Mouse (Mus musculus) limb, embryonic 14.5 days (tissue): ENCODE data around the gene Ak8. TPM values are rescaled to one million over a fixed set of nuclear protein-coding genes. Genes with fewer than 3 reads are reported as not detected.

Experiments used
- ATAC-seq: fragments of 200-750 bp; cut with Nextera tagmentation; 2 replicates; pipeline ENCODE4 v1.8.0; 2017; ENCODE audit warnings: low read depth, moderate number of reproducible peaks, moderate TSS enrichment; ENCODE audit not compliant: low FRiP score
- DNase-seq: peaks from one replicate; pipeline ENCODE4 v3.0.0-alpha.2; 2015; ENCODE audit warnings: low spot score
- H3K27ac ChIP-seq: fragments of 300-500 bp; sonication (generic); replicated peaks from 2 replicates; pipeline ENCODE4 v1.5.1; 2014; ENCODE audit warnings: low read depth, mild to moderate bottlenecking, low read length, moderate library complexity, mixed read lengths
- H3K27me3 ChIP-seq: fragments of 300-500 bp; sonication (generic); 2 replicates; pipeline ENCODE4 v1.6.1; 2014; ENCODE audit warnings: low read length, mixed read lengths; ENCODE audit not compliant: control insufficient read depth, insufficient read depth
- H3K36me3 ChIP-seq: fragments of 300-500 bp; sonication (generic); 2 replicates; pipeline ENCODE4 v1.6.1; 2014; ENCODE audit warnings: mild to moderate bottlenecking, low read length, moderate library complexity, mixed read lengths; ENCODE audit not compliant: control insufficient read depth, insufficient read depth
- H3K4me1 ChIP-seq: fragments of 300-500 bp; sonication (generic); 2 replicates; pipeline ENCODE4 v1.6.1; 2014; ENCODE audit warnings: antibody characterized with exemption, low read length, mixed read lengths; ENCODE audit not compliant: control insufficient read depth, insufficient read depth
- H3K4me2 ChIP-seq: fragments of 300-500 bp; sonication (generic); replicated peaks from 2 replicates; pipeline ENCODE4 v1.6.1; 2014; ENCODE audit warnings: low read depth, mild to moderate bottlenecking, low read length, moderate library complexity; ENCODE audit not compliant: severe bottlenecking
- H3K4me3 ChIP-seq: fragments of 300-500 bp; sonication (generic); replicated peaks from 2 replicates; pipeline ENCODE4 v1.5.1; 2014; ENCODE audit warnings: low read length
- H3K9ac ChIP-seq: fragments of 300-500 bp; sonication (generic); 2 replicates; pipeline ENCODE4 v1.6.1; 2014; ENCODE audit warnings: mild to moderate bottlenecking, low read depth, low read length, moderate library complexity; ENCODE audit not compliant: severe bottlenecking
- H3K9me3 ChIP-seq: fragments of 300-500 bp; sonication (generic); 2 replicates; pipeline ENCODE4 v1.6.1; 2016; ENCODE audit warnings: low read length; ENCODE audit not compliant: control insufficient read depth
- POLR2A ChIP-seq: fragments of 200-500 bp; IDR thresholded peaks from 2 replicates; pipeline ENCODE4 v1.8.0; 2012; ENCODE audit warnings: inconsistent platforms, mild to moderate bottlenecking, moderate library complexity, borderline replicate concordance; ENCODE audit not compliant: insufficient read depth, insufficient read length; ENCODE audit errors: extremely low read depth
- WGBS: fragments of 180-500 bp; shearing (Covaris S2); extraction: QIAGEN DNeasy Blood & Tissue Kit; methylation state at CpG from one replicate; pipeline ENCODE4 v1.1.7; 2014; 5-methylcytosine and 5-hydroxymethylcytosine counted together
- polyA plus RNA-seq, 2 experiments: library from polyadenylated mRNA; depleted of rRNA in 1 of 2; stranded (reverse) in 1 of 2; unstranded in 1 of 2; fragments of >200 nt; fragmentation: Nextera tagmentation in 1 of 2; extraction: Ambion mirVana in 1 of 2; gene quantifications; 2 replicates each; pipeline versions ENCODE4 v1.2.1 to v1.2.3; 2012 to 2014

Ak8 gene
- polyA plus RNA-seq, 2 experiments = 0.49 to 0.58 TPM

DNA sequence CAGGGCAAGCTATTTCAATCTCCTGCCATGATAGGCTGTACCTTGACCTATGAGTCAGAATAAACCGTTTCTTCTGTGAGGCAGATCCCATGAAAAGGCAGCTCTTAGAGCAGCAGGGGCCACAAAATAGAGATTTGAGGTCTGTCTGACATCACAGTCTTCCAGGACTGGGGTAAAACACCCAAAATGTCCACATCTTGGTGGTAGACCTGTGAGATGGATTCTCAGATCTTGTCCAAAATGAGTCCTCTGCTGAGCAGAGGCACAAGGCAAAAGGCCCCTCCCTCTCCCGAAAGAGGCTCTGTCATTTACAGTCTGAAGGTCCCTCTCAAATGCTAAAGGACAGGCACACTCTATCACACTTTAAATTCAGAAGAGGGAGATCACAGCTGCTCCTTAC, 47.7 kb downstream of the Ak8 start:
- 94% methylated on average over 2 of the region's 2 CpGs for WGBS
- Histone ChIP-seq H3K36me3 (no peaks in the 10 kb centered on the region), H3K4me1 (peaks cover 22% of the 10 kb centered on the region), H3K27ac (no peak overlapping the region), H3K27me3 (no peaks in the 10 kb centered on the region; the same call in 1 of the 2 replicates), H3K9ac (no peak overlapping the region), H3K9me3 (no peaks in the 10 kb centered on the region), H3K4me3 (no peak overlapping the region), H3K4me2 (no peak overlapping the region)
- DNase-seq = no peak
- ATAC-seq = no peak
- TF ChIP-seq POLR2A = no peak

DNA sequence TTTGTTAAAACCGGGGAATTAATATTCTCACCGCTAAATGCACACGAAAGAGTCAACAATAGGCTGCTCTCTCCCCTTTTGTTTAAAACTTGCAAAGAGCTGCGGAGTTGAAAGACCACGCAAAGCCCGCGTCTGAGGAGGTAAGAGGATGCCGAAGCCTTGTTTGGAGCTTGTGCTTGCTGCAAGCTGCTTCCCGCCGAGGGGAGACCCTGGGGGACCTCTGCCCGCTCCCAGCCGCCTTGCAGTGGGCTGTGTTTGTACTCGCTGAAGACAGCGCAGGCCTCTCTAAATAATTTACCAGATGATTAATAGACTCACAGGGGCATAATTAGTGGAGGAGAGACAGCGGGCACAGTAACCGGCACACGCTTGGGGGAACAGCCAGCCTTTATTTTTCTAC, 51.2 kb downstream of the Ak8 start:
- Histone ChIP-seq H3K27ac (no peak overlapping the region), H3K4me3 (peak overlapping the region; percentile 38), H3K9me3 (no peaks in the 10 kb centered on the region), H3K27me3 (no peaks in the 10 kb centered on the region; the same call in 1 of the 2 replicates), H3K9ac (peak overlapping the region; percentile 49), H3K36me3 (no peaks in the 10 kb centered on the region), H3K4me2 (peak overlapping the region; percentile 72), H3K4me1 (peaks cover 28% of the 10 kb centered on the region)
- WGBS = under 1% methylated on average over 17 of the region's 17 CpGs
- no peak for ATAC-seq
- no peak for DNase-seq
- no peak for TF ChIP-seq POLR2A

DNA sequence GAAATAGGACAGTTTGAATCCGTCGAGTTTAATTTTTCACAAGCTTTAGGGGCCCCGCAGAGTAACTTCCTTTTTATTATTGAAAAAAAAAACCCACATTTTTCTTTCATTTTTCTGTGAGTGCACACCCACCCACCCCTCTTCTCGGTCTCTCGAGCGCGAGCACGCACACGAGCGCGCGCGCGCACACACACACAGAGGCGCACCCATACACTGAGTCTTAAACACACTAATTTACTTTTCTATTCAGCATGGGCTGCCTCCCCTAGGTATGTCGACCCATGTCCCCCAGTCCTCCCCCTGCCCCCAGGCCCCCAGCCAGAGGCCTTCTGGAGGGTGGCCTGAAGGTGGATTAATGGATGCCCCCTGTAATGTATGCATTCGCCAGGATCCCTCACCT, 51.7 kb downstream of the Ak8 start:
- WGBS = 4% methylated on average over 17 of the region's 17 CpGs
- H3K4me1 ChIP-seq = peaks cover 28% of the 10 kb centered on the region
- no peak for ATAC-seq
- no peaks in the 10 kb centered on the region for H3K36me3 ChIP-seq
- no peak overlapping the region for H3K27ac ChIP-seq
- H3K4me2 ChIP-seq = peak overlapping the region; percentile 72
- peak; percentile 38 for DNase-seq
- no peaks in the 10 kb centered on the region; the same call in 1 of the 2 replicates for H3K27me3 ChIP-seq
- no peak for TF ChIP-seq POLR2A
- H3K4me3 ChIP-seq = peak overlapping the region; percentile 38
- H3K9me3 ChIP-seq = no peaks in the 10 kb centered on the region
- peak overlapping the region; percentile 49 for H3K9ac ChIP-seq

DNA sequence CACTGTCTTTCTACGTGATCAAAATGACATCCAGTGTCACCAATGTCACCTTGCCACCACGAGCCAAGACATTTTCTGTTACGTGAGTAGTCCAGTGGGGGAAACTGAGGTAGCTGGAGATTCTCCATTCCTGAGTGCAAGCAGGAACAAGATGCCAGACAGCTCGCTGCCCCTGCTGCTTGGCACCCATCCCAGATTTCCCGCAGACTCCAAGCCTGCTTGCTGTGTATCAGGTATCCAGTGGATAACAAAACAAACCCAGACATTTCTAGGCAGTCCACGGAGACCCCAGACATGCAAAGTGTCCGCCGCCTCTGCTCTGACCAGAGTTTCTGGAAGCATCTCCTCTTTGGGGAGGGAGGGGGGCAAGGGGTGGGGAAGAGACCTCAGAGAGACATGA, 52.4 kb downstream of the Ak8 start:
- Histone ChIP-seq H3K4me2 (no peak overlapping the region), H3K27me3 (no peaks in the 10 kb centered on the region; the same call in 1 of the 2 replicates), H3K4me3 (no peak overlapping the region), H3K36me3 (no peaks in the 10 kb centered on the region), H3K27ac (no peak overlapping the region), H3K4me1 (peaks cover 28% of the 10 kb centered on the region), H3K9me3 (no peaks in the 10 kb centered on the region), H3K9ac (0 out of 2 replicates have a peak overlapping the region, but pooled peaks have one; percentile 3)
- ATAC-seq (peak; percentile 58; the same call in 1 of the 2 replicates), DNase-seq (peak; percentile 12)
- 33% methylated on average over 8 of the region's 8 CpGs for WGBS
- TF ChIP-seq POLR2A = no peak

DNA sequence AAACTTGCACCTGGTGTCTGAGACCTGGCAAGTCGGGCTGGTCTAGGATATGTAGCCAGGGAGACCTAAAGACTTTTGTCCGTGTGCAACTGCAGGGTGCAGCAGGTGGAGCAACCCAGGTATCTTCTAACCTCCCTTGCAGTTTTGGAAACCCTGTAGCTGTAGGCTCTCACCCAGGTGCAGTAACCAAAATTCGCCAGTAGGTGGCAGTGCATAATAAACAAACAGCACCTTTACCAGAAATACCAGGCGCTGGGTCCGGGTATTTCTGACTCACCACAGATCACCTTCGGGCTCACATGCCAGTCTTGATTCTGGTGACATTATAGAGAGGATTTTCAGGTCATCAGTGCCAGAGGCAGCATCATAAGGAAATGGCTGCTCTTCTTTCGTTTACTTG, 55.5 kb downstream of the Ak8 start:
- Histone ChIP-seq H3K4me2 (no peak overlapping the region), H3K27ac (no peak overlapping the region), H3K4me3 (no peak overlapping the region), H3K36me3 (no peaks in the 10 kb centered on the region), H3K27me3 (no peaks in the 10 kb centered on the region; the same call in 1 of the 2 replicates), H3K9me3 (no peaks in the 10 kb centered on the region), H3K9ac (no peak overlapping the region), H3K4me1 (peaks cover 28% of the 10 kb centered on the region)
- TF ChIP-seq POLR2A = no peak
- DNase-seq (peak; percentile 76), ATAC-seq (no peak)
- WGBS = 7% methylated on average over 7 of the region's 7 CpGs

DNA sequence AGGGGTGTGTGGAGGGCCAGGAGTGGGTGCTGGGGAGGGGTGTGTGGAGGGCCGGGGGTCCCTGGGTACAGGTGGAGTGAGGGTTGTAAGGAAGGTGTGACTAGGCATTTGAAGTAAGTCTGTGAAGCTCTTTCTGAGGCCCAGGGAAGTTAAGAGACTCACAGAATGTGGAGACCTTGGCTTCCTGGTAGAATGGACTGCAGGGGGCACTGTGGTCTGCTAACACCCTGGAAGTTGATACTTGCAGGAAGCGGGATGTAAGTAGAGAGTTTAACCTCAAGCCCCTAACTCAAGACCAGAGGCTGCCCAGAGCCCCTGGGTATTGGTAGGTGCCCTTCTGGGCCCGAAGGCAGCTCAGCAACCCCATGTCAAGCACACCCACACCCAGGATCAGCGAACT, 56.2 kb downstream of the Ak8 start:
- no peak for TF ChIP-seq POLR2A
- no peaks in the 10 kb centered on the region; the same call in 1 of the 2 replicates for H3K27me3 ChIP-seq
- DNase-seq (peak; percentile 84), ATAC-seq (no peak)
- peaks cover 20% of the 10 kb centered on the region for H3K4me1 ChIP-seq
- H3K4me2 ChIP-seq = no peak overlapping the region
- H3K27ac ChIP-seq = no peak overlapping the region
- no peak overlapping the region for H3K9ac ChIP-seq
- no peaks in the 10 kb centered on the region for H3K36me3 ChIP-seq
- no peaks in the 10 kb centered on the region for H3K9me3 ChIP-seq
- no peak overlapping the region for H3K4me3 ChIP-seq
- WGBS = 41% methylated on average over 4 of the region's 4 CpGs
